In the genomic region with DNA sequence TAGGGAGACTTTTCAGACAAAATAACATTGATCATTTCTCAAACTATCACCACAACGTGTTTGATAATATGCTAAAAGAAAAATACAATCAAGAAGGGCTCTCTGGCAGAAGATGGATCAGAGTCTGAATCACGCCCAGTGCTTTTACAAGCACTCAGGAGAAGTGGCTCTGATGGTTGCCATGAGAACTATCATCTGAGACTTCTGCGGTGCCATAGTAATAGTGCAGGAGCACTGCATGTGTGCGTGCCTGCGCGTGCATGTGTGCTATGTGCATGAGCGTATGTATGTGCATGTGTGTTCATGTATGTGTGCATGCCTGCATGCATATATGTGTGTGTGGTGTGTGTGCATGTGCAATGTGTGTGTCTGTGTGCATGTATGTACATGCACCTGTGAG, we compare ENCODE assay signal across 19 mouse cellular contexts. TPM values are rescaled to one million over a fixed set of nuclear protein-coding genes. Genes with fewer than 3 reads are reported as not detected.
A peak's percentile ranks its signal among the peaks of the same experiment; 100 is the strongest.
DNase-seq lines count a peak whose midpoint lies in the region; ATAC-seq and TF ChIP-seq lines count a peak whose summit lies in the region.
"Had no signal": no experiment of that assay in that cellular context is flagged by ENCODE, and none has a peak within 500 bp of the region (broad histone marks: within the 10 kb centered on the region; RNA-seq: fewer than 3 reads in every experiment).

No protein-coding gene starts in this region.

- no peak for TF ChIP-seq POLR2A in brain, embryonic 14.5 days (IDR thresholded peaks at IDR 0.05; ENCODE audit: borderline replicate concordance, extremely low read depth, insufficient read depth, insufficient read length, poor library complexity, severe bottlenecking)

- H3K4me1 ChIP-seq in heart, embryonic 11.5 days (ENCODE audit: control insufficient read depth, insufficient read depth, low read length), result no peaks in the 10 kb centered on the region
- H3K4me1 ChIP-seq in megakaryocyte, embryonic 14.5 days, result peaks cover 55% of the 10 kb centered on the region
- H3K4me1 ChIP-seq: liver, embryonic 12.5 days had no signal

- DNase-seq in heart, adult 11 months, result peak; percentile 60
- DNase-seq in layer of hippocampus, adult 2 months (ENCODE audit: low spot score in 2 of 2), result no peak
- DNase-seq in layer of hippocampus, postnatal 36 days, result no peak
- DNase-seq in brain, embryonic 14.5 days (ENCODE audit: low read depth), result peak; percentile 42
- DNase-seq in adrenal gland, adult (ENCODE audit: inconsistent age in 2 of 2, low spot score in 1 of 2), result no peak
- DNase-seq: adrenal gland, adult 2 months; cerebellum, adult 2 months; gastrocnemius, postnatal 10 days; retina, postnatal 1 day; thymus, postnatal 14 days had no signal

- H3K4me2 ChIP-seq in heart, embryonic 11.5 days, result no peak overlapping the region; the same call in 1 of the 2 replicates

- 58% methylated on average over 7 of the region's 7 CpGs for WGBS in heart, embryonic 11.5 days (ENCODE audit: insufficient replicate concordance)

- no peak for ATAC-seq in heart, embryonic 11.5 days (replicated peaks; ENCODE audit: insufficient number of reproducible peaks, low FRiP score, low TSS enrichment)
- no peak for ATAC-seq in megakaryocyte, adult 5-6 weeks (ENCODE audit: poor library complexity, severe bottlenecking)
- ATAC-seq: liver, embryonic 12.5 days had no signal

- H3K4me3 ChIP-seq in heart, embryonic 11.5 days (ENCODE audit: low read depth, low read length), result no peak overlapping the region
- no peak overlapping the region for H3K4me3 ChIP-seq in layer of hippocampus, adult 2 months
- peak overlapping the region; percentile 78 for H3K4me3 ChIP-seq in megakaryocyte, embryonic 14.5 days (replicated peaks)
- H3K4me3 ChIP-seq: neural tube, embryonic 15.5 days had no signal

- no peaks in the 10 kb centered on the region; the same call in 1 of the 2 replicates for H3K9me3 ChIP-seq in heart, embryonic 11.5 days (replicated peaks; ENCODE audit: control insufficient read depth, low read length)
- H3K9me3 ChIP-seq in megakaryocyte, embryonic 14.5 days, result peaks cover under 1% of the 10 kb centered on the region
- H3K9me3 ChIP-seq: embryonic facial prominence, embryonic 13.5 days; kidney, embryonic 15.5 days; limb, embryonic 10.5 days; liver, embryonic 12.5 days; neural tube, embryonic 15.5 days had no signal

- TF ChIP-seq CTCF in layer of hippocampus, adult 2 months (conservative IDR thresholded peaks at IDR 0.05), result no peak
- TF ChIP-seq CTCF in brain, embryonic 14.5 days (IDR thresholded peaks at IDR 0.05; ENCODE audit: borderline replicate concordance, extremely low read depth, insufficient read depth, insufficient read length), result no peak

- 0 out of 2 replicates have a peak, but pooled peaks cover 6% of the 10 kb centered on the region for H3K27me3 ChIP-seq in heart, embryonic 11.5 days (ENCODE audit: control insufficient read depth, insufficient read depth, low read length)
- H3K27me3 ChIP-seq in megakaryocyte, embryonic 14.5 days (replicated peaks), result peaks cover 14% of the 10 kb centered on the region
- H3K27me3 ChIP-seq: neural tube, embryonic 15.5 days had no signal

- no peaks in the 10 kb centered on the region for H3K36me3 ChIP-seq in heart, embryonic 11.5 days (ENCODE audit: control insufficient read depth, insufficient read depth, low read length)
- H3K36me3 ChIP-seq in megakaryocyte, embryonic 14.5 days (replicated peaks; ENCODE audit: low read length), result no peaks in the 10 kb centered on the region
- H3K36me3 ChIP-seq: embryonic facial prominence, embryonic 13.5 days; kidney, embryonic 15.5 days; limb, embryonic 10.5 days; liver, embryonic 12.5 days; neural tube, embryonic 15.5 days had no signal

- no peak overlapping the region for H3K27ac ChIP-seq in heart, embryonic 11.5 days (ENCODE audit: low read depth, low read length)
- H3K27ac ChIP-seq in layer of hippocampus, adult 2 months, result peak overlapping the region; percentile 67
- H3K27ac ChIP-seq: embryonic facial prominence, embryonic 13.5 days; kidney, embryonic 15.5 days; limb, embryonic 10.5 days; liver, embryonic 12.5 days; macrophage; neural tube, embryonic 15.5 days had no signal

- no peak overlapping the region for H3K9ac ChIP-seq in heart, embryonic 11.5 days (ENCODE audit: low read depth, low read length)
- H3K9ac ChIP-seq: kidney, embryonic 15.5 days; liver, embryonic 12.5 days; neural tube, embryonic 15.5 days had no signal

RNA-seq across cellular contexts. Expression of gene Pdcl3, which starts 43.8 kb away (rescaled TPM):
- 145 and 146 TPM in 2 replicates for polyA plus RNA-seq in heart, embryonic 11.5 days (2014; fragmentation: Nextera tagmentation; extraction: Ambion mirVana)
- total RNA-seq in layer of hippocampus, adult 2 months (2021), result 10 to 100 TPM; 36.3 TPM
- 10 to 100 TPM; 32.5 to 35.9 TPM for total RNA-seq in layer of hippocampus, postnatal 36 days (2021)
- polyA plus RNA-seq in megakaryocyte, embryonic 14.5 days (2012; ENCODE audit: insufficient read depth, low replicate concordance), result 9.3 and 67.1 TPM in 2 replicates
- 77.5 and 88.7 TPM in 2 replicates for total RNA-seq in megakaryocyte, adult 5-6 weeks (2015)
- 49.2 and 58.5 TPM in 2 replicates for total RNA-seq in megakaryocyte, adult 5-6 weeks (2017)
- polyA plus RNA-seq in brain, embryonic 14.5 days (2012; rRNA removed), result 68.0 and 71.8 TPM in 2 replicates

Comparison
In these comparisons a context has a peak if more than half of its experiments do, and no peak if none do; other contexts are left out.
1. DNase-seq: peak in heart, adult 11 months (single experiment) and brain, embryonic 14.5 days (single experiment); none in layer of hippocampus, adult 2 months (0 of 2), layer of hippocampus, postnatal 36 days (0 of 2) and adrenal gland, adult (0 of 2).